Mouse (Mus musculus) layer of hippocampus, adult 9-11 months (tissue): Measurements from ENCODE around the gene Gm21773.
"Not testable (repeated sequence)": the region's sequence is repeated elsewhere in the genome, so short reads cannot be mapped to it uniquely, and the experiment has no call there.

Experiments
- DNase-seq: peaks from one replicate; pipeline ENCODE4 v3.0.0; 2022

The Gm21773 gene

DNA sequence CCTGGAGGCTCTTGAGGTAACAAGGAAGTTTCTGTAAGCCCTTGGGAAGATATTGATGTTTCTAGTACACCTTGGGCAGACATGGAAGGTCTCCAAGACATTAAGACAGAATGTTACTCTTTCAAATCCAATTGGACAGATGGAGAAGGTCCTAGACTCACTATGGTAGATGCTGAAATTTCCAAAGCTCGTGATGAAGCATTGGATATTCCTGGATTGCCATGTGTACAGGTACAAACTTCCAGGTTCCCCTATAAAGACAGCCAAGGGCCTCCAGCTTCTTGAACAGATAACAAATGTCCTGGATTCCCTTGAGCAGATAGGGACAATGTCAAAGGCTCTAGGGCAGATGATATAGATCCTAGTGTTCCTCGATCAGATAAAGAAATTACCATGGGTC, at the start of gene Gm21773:
Gene Gm21773 (minus strand): TSS at position 101 of the 400 bp plus-strand sequence.
- DNase-seq, result not testable (repeated sequence)
